Mouse (Mus musculus) kidney, postnatal 4 days (tissue): Measurements from ENCODE around the gene Sipa1l3.
A peak's percentile ranks its signal among the peaks of the same experiment; 100 is the strongest.

Experiments used
- DNase-seq, 2 experiments: peaks; one replicate each; pipeline ENCODE4 v3.0.0; 2021; ENCODE audit warnings: mixed read lengths in 2 of 2

Sipa1l3 gene

DNA sequence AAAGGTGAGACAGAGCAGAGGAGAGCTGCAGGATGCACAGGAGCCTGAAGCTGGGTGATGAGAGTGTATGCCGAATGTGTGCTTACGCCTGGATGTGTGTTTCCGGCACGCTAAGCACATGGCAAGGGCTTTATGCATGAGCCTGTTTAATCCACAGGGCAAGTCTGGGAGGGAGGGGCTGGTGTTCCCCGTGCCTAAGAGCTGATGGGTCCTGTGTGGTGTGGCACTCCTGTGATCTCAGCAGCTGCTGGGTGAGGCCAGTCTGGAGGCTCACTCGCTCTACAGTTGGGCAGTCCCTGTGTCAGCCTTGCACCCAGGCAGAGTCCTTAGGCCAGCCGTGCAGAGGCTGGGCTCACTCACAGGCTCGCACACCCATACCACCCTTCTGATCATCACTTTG is 108.0 kb downstream of the Sipa1l3 start:
- no peak for DNase-seq

DNA sequence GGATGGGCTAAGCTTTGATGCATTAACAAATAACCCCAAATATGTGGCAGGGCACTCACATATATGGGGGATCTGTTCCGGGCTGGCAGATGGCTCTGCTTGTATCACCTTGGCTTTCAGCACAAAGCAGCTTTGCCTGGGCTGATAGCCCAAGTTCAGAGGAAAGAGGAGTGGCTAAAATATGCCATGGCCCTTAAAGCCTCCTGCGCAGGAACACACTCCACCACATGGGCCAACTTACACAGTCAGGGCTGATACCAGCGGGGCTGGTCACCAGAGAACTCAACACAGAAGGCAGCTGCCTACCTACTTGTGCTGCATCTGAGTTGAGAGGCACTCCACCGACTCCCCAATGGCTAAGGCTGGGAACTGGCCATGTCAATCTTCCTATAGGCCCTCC is 111.6 kb downstream of the Sipa1l3 start:
- DNase-seq: no peak

GRCm38 (mm10) chr7:29404126-29404525 is 114.3 kb downstream of the Sipa1l3 start:
- DNase-seq: no peak

DNA sequence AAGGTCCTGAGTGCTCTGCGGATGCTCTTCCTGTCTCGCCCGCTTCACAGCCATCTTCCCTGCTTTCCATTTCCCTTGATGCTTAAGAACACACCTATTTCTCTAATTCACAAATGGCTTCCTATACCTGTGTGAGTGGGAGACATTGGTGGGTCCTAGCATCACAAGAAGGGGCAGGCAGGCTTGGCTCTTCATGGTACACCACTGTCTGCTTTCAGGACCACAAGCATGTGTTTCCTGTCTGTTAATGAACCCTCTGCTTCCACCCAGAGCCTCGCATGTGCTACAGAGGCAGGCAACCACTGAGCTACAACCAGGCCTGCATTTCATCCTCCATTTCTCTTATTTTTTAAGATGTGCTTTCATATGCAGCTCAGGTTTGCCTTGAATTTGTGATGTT is 116.4 kb downstream of the Sipa1l3 start:
- no peak for DNase-seq

- DNase-seq: no peak
Measured at GRCm38 (mm10) chr7:29400451-29400850, 118.0 kb downstream of the Sipa1l3 start.

- no peak for DNase-seq
Measured at GRCm38 (mm10) chr7:29399056-29399455, 119.4 kb downstream of the Sipa1l3 start.

DNA sequence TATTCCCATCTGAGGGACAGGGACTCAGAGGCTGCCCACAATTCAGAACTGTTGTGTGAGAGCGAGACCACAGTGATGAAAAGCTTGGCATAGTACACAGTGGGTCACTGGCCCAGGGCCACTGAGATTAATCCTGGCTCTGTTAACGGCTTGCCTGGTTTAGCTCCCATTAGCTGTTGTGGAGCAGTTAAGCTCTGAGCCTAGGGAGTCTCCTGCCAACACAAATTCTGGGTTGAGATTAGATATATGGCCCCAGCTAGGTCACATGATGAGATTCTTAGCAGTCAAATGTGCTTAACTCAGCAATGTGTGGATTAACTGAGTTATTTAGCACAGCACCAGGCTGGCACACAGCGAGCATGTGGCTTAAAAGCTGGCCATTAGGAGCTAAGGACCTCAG is 121.0 kb downstream of the Sipa1l3 start:
- DNase-seq: no peak

- DNase-seq: no peak
Measured at GRCm38 (mm10) chr7:29396943-29397340, 121.5 kb downstream of the Sipa1l3 start.

DNA sequence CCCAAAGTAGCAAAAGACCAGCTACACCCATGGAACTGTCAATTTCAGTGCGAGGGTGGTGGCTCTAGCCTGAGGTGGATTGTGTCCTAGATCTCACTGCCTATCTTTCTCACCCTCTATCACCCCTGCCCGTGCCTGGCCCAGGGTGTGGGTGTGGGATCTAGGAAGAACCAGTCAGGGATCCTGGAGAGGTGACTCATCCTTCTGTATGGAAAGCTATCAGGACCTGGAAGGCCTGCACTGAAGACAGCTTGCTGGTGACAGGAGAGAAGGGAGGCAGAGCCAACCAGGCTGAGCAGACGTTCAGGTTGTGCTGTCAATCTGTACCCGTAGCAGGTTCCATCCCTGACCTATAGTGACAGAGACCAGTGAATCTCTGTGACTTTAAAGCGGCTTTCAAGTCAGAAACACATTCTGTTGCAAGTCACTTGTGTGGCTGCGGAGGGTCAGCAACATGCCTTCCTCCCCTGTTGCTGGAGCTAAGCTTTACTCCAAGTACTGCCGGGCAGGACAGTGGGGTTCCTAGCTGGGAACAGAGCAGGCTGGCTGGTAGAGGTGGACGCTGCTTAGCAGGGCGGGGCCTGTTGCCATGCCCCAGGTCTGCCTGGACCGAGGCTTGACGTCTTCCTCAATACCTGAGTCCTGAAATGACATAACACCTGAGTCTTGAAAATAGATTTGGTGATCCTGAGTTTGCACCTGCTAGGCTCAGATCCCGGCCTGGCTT is 122.1 kb downstream of the Sipa1l3 start:
- DNase-seq: no peak

DNA sequence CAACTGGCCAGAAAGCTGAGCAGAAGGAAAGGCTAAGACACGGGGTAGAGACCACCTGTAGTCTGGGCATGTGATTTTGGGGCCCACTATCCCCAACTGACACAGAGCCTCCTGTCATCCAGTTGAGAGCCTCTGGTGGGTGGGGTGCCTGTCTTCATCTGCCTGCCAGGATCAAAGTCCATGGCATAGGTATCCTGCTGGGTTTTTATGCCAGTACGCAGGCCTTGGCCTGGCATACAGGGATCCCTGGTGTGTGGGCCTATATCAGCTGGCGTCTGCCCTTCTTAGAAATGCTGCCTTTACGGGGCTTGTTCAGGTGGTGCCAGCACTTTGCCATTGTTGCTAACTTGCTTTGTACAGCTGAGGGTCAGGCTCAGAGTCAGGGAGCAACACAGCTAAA is 123.3 kb downstream of the Sipa1l3 start:
- no peak for DNase-seq

DNA sequence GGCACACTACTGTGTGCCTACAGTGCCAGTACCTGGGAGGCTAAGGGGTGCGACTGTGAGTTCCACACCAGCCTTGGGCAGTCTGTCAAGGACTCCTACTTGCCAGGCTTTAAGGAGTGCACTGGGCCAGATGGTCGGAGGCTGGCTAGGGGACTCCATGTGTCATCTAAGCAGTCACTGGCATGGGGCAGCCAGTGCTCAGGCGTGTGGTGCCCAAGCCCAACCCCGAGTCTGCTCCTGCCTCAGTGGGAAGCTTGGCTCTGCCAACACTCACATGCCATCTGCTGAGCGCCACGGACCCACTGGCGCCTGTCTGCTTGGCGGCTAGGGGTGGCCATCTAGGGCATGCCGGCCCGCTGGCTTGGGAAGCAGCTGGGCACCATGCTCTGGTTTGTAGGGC is 125.1 kb downstream of the Sipa1l3 start:
- DNase-seq: no peak

- no peak for DNase-seq
Measured at GRCm38 (mm10) chr7:29392805-29393204, 125.6 kb downstream of the Sipa1l3 start.

- no peak for DNase-seq
Measured at GRCm38 (mm10) chr7:29391761-29392512, 126.5 kb downstream of the Sipa1l3 start.

- DNase-seq: no peak
Measured at GRCm38 (mm10) chr7:29391112-29391760, 127.2 kb downstream of the Sipa1l3 start.

DNA sequence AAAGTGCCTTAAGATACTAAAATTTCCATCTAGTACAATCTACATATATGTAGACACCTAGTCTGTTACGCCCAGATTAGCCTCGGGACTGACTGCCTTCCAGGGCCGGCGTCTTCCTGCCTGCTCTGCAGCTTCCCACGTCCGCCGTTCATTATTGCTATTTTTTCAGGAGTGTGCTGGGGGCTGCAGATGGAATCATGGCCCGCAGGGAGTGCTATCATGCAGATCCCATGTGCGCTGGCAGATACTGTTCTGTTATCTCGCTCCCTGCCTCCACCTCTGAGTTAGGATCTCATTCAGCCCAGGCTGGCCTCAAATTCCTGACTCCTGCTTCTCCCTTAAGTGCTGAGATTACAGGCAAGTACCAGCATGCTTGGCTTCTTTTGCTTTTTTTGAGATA is 128.2 kb downstream of the Sipa1l3 start:
- no peak for DNase-seq

GRCm38 (mm10) chr7:29387524-29388068 is 130.8 kb downstream of the Sipa1l3 start:
- DNase-seq: no peak

GRCm38 (mm10) chr7:29386349-29386748 is 132.1 kb downstream of the Sipa1l3 start:
- no peak for DNase-seq

DNA sequence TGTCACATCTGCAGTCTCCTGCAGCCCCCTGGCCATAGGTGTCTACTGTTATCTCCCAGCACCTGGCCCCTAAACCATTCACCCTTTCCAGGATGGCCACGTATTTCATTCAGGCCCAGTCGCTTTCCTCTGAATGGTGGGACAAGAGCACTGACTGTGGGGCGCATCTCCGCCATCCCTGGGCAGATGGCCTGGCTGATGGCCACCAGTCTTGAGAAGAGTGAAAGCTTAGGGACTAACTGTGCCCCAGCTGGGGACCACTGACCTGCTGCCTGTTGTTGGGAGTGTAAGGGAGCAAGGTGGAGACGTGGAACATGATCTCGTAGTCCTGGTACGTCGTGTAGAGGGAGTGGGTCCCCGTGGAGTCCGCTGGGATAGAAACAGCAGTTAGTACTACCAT is 132.7 kb downstream of the Sipa1l3 start:
- no peak for DNase-seq

DNA sequence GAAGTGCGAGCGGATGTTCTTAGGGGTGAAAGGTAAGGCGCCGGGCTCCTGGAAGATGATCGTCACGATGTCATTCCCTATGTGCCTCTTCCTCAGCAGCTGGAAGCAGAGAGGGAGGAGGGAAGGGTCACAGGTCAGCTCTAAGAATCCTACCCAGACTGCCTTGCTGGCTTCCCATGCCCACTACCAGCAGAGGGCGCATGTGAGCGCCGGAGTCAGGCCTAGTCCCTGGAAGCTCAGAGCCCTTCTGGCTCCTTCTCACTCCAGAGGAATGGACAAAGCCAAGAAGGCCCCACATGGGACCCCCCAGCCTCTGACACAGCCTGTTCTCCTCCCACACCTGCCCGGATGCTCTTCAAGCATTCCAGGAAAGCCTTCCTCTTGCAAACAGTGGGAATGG is 135.2 kb downstream of the Sipa1l3 start:
- DNase-seq: peak; percentile 95 to 96

DNA sequence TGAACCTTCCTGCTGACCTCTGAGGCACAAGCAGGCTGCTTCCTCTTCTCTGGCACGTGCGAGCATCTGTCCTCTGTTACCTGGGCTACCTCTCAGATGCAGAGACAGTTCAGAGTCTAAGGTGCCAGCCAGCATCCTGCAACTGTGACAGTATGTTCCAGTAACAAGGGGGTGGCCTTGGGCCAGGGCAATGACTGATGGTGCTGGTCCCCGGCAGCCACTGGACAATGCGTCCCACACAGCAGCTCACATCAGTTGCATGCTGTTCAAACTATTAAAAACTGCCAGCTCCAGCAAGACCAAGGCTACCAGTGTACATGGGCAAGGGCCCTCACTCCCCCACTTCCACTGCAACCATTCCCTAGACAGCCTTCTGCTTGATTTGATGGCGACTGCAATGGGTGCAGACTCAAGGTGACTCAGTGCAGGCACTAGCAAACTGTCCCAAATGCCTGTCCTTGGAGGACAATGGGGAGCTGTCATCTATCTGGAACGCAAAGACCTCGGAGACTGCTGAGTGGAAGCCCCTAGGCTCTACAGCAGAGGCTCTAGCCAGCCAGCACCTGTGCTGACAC is 136.9 kb downstream of the Sipa1l3 start:
- DNase-seq: no peak

DNA sequence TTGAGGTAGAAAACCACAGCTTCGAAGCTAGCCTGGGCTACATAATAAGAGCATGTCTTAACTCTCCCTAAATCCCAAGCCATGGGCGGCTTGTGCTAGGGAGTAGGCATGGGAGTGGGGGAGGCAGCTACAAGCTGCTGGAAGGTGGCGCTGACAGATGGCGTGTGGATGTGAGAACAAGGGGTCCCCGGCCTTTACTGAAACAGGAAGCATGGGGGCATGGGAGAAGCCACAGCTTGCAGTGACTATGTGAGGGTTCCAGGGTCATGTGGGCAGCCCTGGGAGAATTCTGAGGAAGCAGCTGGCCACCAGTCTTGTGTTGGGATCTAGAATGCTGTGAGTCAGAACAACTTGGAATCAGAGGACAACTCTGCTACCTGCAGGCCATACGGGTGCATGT is 144.4 kb downstream of the Sipa1l3 start:
- no peak for DNase-seq

DNA sequence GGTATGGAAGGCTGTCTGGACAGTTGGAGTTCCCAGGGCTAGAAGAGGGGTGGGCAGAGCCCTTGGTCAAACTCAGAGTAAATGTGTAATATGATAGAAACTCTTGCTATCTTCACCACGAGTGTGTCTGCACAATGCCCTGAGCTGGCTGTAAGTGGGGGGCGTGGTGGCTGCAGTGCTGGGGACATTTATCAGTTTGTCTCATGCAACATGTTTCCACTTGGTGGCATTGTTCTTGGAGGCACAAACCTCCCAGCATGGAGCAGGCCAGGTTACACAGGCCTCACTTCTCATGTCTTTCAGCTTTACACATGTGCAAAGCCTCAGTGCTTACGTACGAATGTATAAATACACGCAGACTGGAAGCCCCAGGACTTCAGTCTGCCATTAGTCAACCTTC is 146.3 kb downstream of the Sipa1l3 start:
- no peak for DNase-seq

GRCm38 (mm10) chr7:29370031-29370430 is 148.4 kb downstream of the Sipa1l3 start:
- no peak for DNase-seq

DNA sequence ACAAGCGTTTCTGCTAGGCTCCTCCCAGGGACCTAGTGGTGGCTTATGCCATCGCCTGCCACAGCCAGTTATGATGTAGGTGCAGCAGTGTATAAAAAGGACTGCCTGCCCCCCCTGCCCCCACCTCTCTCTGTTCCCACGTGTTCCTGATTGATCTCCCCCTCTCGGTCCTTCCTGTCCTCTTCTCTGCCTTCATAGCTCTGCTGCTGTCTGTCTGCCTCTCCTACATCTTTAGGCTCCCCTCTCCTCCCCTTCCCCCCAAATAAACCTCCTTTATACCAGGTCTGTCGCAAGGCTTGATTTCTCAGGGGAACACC is 150.5 kb downstream of the Sipa1l3 start:
- no peak for DNase-seq
